Mouse (Mus musculus) right cerebral cortex, adult 18-20 months (tissue): ENCODE data around the gene Entpd4b.
"Not testable (repeated sequence)": the region's sequence is repeated elsewhere in the genome, so short reads cannot be mapped to it uniquely, and the experiment has no call there.

Experiments
- DNase-seq: peaks from one replicate; pipeline ENCODE4 v3.0.0; 2022; ENCODE audit warnings: mixed read lengths

Gene Entpd4b

DNA sequence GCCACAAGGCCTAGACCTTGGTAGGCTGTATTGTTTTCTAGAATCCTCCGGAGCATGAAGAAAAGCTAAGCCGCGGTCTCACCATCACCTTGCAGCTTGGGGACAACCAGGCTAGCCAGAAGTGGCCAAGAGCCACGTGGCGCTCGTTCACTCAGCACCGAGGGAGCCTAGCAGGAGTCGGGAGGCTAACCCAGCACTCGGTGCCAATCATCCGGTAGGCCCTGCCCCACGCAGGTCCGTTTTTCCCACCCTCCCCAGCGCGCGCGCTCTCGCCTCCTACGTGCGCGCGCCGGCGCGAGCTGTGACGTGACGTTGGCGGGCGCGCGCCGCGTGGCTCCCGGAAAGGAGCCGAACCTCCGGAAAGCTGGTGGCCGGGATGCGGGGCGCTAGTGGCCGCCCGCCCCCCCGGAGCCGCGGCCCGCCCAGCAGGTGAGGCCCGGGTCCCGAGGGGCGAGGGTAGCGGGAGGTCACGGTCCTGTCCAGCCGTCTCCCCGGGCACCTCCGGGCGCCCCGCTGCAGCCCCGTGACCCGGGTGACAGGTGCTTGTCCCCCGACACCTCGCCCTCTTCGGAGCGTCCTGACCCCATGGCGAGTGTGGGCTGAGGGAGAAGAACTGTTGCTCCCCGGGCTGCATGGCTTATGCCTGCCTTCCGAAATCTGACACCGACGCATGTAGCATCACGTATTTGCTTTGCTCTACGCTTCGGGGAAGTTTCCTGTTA, at the start of gene Entpd4b:
Entpd4b (plus strand) TSS at position 315 of the 722 bp plus-strand sequence.
- DNase-seq, result not testable (repeated sequence)

DNA sequence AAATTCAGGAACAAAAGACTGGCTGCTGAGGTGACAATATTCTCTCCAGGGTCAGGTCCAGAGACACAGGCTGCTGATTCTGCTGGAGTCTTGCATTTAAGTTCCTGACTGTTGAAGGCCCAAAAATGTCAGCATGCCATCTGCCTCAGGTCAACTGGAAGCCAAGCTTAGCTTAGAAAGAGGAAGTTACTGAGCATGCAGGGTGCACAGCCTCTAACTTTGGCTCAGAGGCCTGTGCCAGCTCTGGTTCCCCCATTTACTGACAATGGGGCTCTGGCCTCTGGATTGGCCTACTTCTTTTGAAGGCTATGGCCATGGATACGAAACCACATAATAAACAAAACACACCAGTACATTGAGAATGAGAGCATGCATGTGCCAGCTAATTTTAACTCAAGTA, 48.2 kb upstream of the Entpd4b start:
- DNase-seq, result not testable (repeated sequence)

DNA sequence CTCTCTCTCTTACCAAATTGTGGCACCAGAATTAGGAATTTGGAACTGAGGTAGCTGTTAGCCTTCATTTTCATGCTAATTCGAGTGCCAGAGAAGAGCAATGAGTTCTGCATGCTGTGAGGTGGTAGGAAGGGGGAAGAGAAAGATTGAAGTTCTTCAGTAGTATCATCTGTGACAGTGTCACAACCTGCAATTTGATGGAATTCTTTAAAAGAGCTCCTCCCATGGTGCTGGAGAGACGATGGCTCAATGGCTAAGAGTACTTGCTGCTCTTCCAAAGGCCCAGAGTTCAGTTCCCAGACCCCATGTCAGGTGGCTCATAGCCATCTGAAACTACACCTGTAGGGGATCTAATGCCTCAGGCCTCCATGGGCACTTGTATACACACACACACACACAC, 42.8 kb upstream of the Entpd4b start, which contains the start of gene Gm27179:
Gm27179 (minus strand) TSS at position 101 of the 400 bp plus-strand sequence.
- not testable (repeated sequence) for DNase-seq

DNA sequence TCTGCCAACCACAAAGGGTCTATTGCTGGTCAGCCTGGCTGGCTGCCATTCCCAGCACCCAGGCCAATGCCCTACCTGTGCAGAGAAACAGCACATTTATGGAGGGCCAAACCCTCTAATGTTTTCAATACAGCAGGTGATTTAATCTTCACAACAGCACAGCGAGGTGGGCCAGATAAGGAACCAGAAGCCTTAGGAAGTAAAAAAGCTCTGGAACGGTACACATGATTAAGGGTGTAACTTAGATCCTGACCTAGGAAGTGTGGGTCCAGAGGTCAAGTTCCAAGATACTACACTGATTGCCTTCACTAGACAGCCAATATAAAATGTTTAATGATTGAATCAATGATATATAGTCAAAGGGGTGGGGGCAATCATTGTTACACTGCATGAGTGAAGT, 34.4 kb upstream of the Entpd4b start:
- DNase-seq, result not testable (repeated sequence)

DNA sequence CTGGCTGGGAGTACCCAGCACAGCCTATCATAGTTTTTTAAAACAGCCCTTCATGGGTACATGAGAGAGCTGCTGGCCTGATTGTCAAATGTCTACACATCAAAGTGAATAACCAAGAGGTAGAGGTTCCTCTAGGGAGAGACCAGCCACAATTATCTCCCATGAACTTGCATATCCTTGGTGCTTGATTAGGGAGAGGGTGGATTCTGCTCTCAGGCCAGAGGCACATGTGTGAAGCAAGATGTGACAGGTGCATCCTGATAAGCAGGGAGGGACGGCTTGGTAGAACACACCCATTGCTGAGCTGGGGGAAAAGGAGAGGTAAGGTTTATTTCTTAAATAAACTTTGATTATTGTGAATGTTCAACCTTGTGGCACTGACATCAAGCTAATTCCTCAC, 32.2 kb upstream of the Entpd4b start:
- not testable (repeated sequence) for DNase-seq

DNA sequence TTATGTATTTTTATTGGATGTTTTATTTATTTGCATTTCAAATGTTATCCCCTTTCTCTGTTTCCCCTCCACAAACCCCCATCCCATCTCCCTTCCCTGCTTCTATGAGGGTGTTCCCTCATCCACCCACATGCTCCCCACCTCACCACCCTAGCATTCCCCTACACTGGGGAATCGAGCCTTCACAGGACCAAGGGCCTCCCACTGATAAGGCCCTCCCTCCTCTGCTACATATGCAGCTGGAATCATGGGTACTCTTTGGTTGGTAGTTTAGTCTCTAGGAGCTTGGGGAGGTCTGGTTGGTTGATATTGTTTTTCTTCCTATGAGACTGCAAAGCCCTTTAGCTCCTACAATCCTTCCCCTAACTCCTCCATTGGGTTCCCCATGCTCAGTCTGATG, 29.0 kb upstream of the Entpd4b start:
- DNase-seq, result not testable (repeated sequence)

DNA sequence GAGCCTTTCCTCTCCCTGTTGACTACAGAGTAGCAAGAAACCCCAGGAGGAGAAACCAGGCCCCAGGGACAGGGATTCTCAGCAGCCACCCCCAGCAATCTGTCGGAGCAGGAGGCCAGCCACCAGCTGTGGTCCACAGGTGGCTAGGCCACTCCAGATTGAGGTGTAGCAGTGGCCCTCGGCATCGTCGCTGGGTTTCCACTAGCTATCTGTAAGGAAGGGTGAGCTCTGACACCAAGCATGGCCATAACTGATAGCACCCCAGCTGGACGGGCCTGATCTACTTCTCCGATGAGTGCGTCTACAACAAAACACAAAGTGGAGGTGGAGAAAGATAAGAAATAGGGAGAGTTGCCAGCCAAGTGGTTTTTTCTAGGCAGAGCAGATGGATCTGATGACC, 18.7 kb upstream of the Entpd4b start:
- not testable (repeated sequence) for DNase-seq

DNA sequence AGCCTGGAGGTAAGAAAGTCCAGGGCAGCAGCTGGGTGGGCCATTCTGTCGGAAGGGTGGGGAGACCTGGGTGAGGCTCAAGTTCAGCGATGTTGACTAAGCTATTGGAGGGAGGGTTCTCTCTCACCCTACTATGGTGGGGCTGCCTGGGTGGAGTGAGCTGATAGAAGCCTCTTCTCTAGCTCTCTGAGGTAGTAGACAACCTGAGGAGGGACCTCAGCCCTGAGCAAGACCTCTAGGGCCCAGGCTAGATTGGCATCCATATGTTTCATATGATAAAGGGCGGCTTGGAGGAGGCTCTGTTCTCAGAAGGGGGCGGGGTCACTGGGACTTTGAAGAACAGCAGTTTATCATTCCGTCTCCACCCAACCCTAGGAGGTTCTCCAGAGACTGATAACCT, 15.1 kb upstream of the Entpd4b start:
- DNase-seq, result not testable (repeated sequence)

DNA sequence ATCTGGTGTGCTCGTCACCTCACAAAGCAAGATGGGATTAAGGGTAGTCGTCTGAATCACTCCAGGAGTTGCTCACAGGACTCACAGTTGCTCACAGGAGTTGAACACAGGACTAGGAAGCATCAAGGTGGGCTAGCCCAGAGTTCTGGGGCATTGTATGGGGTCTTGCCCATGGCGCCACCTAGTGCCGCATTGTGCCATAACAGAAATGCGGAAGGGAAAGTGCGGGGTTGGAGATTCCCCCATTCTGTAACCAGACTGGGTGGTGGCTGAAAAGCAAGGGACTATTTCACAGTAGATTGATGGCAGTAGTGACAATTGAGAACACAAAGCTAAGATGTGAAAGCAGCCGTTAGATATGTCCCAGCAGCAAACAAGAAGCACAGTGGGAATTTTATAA, 12.5 kb upstream of the Entpd4b start:
- DNase-seq, result not testable (repeated sequence)

DNA sequence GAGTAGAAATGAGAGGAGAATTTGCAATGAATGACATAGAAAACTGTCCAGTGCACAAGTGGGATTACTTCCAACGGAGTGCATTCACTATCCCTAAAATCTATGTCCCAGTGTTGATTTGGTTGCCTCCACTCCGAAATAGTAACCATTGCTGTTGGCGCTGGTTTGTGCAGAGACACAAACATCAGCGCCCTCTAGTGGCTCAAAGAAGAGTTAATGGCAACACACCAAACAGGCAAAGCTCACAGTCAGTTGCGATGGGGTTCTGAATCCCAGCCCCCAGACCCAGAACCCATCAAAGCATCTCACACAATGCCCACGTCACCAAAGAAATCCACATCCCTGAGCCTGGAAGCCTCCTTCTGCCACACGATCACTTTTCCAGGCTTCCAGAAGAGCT, 11.2 kb upstream of the Entpd4b start:
- not testable (repeated sequence) for DNase-seq

DNA sequence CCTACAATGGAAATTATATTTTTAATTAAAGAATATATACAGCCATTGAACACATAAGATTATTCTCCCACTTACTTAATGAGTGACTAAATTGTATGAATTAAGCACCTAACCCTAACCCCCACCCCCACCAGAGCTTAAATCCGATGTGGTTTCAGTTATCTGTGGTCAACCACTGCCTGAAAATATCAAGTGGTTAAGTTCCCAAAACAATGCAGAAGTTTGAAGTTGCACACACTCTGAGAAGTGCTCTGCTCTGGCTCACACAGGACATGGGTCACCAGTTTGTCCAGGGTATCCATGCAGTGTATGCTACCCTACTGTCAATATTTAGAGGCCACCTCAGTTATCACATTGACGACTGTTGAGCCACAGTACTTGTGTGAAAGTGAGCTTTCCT, 10.2 kb upstream of the Entpd4b start:
- DNase-seq, result not testable (repeated sequence)

DNA sequence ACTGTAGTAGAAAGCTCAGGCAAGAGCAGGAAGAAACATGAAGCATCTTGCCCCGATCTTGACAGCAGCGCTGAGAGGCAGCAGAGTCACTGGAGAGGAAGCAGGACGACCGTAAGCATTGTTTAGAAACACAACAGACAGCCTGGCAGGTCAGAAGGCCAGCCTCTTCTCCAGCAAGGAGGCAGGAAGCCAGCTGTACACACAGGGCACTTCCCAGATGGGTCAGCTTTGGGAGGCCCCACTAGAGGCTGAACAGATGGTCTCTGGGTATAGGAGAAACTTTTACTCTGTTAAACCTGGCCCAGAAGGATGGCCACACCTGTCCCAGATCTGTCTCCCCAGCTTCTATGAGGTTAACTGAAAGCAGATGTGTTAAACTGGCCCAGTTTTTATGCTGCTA, 7.9 kb upstream of the Entpd4b start:
- not testable (repeated sequence) for DNase-seq

DNA sequence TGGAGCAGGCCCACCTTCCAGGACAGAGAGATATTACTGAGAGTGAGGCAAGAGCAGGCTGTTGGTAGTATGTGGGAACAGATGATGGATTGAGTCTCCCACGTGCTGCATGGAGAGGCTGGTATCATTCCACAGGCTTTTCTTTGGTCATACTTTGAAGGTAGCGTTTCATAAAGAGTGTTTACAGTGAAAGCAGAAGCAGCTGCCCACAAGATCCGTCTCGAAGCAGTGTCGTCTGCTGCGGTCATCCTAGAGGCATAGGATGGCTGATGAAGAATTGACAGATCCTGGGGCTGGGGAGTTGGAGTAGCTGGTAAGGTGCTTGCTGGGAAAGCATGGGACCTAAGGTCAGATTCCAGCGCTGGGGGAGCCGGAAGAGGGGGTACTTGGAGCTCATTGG, 1.6 kb downstream of the Entpd4b start:
- not testable (repeated sequence) for DNase-seq

DNA sequence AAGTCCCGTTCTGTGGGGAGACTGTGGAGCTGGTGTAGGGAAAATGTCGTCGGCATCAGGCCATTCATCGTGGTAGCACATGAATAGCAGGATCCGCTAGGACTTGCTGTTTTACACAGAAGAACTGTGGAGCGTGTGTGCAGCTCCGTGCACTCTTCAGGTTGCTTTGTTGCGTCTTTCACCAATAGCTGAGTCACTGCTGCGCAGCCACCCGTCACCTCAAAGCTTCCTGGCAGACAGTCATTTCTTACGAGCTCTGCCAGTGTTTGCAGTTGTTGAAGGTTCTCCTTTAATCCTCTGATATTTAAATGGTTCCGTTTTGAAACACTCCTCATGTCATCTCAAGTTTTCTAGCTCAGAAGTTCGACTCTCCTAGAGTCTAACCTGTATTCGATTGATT, 2.3 kb downstream of the Entpd4b start:
- not testable (repeated sequence) for DNase-seq
